Mouse (Mus musculus): Measurements from ENCODE around the gene Spred2.
"Not testable (repeated sequence)": the region's sequence is repeated elsewhere in the genome, so short reads cannot be mapped to it uniquely, and the experiment has no call there.

Spred2 gene

DNA sequence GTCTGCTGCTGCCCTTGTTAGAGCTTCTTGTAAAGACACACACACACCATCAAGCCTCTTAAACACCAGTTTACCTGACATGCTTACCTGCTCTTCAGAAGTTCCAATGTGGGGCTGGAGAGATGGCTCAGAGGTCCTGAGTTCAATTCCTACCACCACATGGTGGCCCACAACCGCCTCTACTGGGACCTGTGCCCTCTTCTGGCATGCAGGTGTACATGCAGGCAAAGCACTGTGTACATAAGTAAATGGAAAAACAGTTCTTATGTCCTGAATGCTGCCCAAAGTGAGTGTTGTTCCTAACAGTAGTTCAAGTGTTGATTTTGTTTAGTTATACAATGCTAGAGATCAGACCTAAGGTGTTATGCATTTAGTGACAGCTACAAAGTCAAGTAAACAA, 132.0 kb downstream of the Spred2 start:
- DNase-seq (ENCODE audit: low spot score in 2 of 2), result no peak

GRCm38 (mm10) chr11:20057429-20057828, 133.3 kb downstream of the Spred2 start:
- no peak for DNase-seq (ENCODE audit: low spot score in 2 of 2)

DNA sequence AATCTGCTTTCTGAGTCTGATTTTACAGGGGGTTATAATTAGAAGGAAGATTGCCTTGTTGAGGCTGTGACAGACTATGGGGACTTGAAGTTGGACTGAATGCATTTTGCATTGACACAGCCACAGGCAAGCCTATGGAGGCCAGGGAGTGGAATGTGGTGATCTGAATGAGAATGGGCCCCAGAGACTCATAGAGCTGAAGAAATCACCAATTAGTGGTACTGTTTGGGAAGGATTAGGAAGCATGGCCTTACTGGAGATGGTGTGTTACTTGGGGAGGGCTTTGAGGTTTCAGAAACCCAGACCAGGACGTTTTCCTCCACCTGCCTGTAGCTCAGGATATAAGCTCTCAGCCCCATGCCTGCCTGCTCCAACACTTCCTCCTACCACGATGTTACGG, 135.6 kb downstream of the Spred2 start:
- no peak for DNase-seq (ENCODE audit: low spot score in 2 of 2)

DNA sequence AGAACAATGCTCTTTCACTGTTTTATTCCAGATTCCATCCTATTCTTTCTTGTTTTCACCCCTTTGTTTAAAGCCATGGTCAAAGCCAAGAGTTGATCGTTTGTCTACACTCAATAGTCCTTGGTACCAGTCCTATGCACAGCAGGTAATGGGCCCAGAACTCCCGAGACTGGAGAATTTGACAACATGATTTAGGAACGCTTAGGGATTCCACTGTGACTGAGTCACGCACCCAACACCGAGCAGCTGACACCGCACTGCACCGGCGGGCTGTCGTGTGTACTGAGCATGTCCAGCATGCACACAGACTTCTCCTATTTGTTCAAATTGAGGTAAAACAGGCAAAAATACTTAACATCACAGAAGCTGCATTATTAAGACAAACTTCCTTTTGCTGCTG, 138.6 kb downstream of the Spred2 start:
- not testable (repeated sequence) for DNase-seq (ENCODE audit: low spot score in 2 of 2)

DNA sequence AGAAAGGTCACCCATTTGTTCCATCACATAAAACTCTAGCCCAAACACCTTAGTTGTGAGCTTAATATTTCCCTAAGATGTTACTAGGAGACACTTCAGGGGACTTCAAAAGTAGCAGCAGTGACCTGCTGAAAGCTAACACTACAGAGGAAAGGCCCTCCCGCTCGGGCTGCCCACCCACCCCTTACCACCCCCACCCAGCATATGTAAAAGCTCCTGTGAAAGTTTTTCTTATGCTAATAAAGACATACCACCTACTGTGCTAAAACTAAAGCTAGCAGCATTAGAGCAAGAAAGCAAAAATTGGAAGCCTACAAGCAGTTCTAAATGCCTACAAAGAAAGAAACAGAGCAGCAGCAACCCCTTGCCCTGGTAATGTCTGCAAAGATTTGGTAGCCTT, 139.9 kb downstream of the Spred2 start:
- DNase-seq (ENCODE audit: low spot score in 2 of 2), result not testable (repeated sequence)

- DNase-seq (ENCODE audit: low spot score in 2 of 2), result no peak
Observed at GRCm38 (mm10) chr11:20064926-20065325, 140.8 kb downstream of the Spred2 start.

DNA sequence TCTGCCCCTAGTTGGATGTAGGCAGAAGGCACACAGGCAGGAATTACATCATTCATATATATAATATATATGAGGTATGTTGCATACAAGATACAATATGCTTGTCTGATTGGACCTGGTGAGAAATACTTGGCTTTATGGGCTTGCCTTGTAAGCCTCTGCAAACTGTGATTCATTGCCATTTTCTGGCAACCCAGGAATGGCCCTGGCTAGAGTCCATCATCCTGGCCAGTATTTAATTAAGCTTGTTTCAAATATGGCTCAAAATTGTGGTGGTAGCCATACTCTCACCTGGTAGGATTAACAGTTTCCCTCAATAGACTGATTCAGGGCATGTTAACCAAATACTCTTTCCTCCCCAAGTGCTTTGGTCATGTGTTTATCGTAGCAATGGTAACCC, 141.9 kb downstream of the Spred2 start:
- DNase-seq (ENCODE audit: low spot score in 2 of 2), result no peak

DNA sequence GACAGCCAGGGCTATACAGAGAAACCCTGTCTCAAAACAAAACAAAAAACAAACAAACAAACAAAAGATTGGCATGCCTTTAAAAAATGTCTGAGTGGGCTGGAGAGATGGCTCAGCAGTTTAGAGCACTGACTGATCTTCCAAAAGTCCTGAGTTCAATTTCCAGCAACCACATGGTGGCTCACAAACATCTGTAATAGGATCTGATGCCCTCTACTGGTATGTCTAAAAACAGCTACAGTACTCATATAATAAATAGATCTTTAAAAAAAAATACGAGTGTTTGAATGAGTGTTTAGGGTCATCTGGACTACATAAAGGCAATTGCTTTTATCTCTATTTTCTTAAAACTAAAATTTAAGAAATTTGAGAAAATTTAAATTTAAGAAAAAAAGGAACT, 143.3 kb downstream of the Spred2 start:
- no peak for DNase-seq (ENCODE audit: low spot score in 2 of 2)

GRCm38 (mm10) chr11:20068346-20069004, 144.3 kb downstream of the Spred2 start:
- DNase-seq (ENCODE audit: low spot score in 2 of 2), result no peak

DNA sequence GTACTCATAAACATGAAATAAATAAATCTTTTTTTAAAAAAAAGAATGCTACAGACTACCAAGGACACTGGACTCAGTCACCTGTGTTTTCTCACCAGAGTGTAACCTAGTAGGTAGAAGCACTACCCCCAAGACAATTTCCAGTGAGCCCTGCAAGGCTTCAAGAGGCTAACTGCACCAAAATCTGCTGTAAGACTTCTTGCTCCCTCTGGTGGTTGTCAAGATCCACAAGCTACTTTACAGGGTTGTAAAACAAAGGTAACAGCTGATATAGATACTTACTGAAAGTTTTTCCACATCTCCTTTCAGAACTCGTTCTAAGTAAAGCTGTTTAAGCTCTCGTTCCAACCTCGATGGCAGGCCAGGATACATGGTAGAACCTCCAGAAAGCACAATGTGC, 148.0 kb downstream of the Spred2 start:
- DNase-seq (ENCODE audit: low spot score in 2 of 2), result no peak

DNA sequence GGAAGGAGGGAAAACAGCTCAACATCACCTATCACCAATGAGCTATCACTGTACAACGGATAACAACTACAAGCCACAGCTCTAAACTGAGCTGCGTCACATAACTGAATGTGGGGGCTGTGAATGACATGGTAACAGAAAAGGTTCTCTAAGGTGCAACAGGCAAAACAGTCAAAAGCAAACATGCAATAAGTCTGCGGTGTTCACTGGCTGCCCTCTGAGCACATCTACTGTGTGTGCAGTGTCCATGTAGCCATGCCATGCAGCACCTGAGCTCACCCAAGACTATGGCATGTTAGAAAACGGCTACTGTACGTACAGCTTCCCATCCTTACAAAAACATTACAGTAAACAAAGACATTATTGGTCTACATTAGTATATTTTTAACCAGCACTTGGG, 148.7 kb downstream of the Spred2 start:
- no peak for DNase-seq (ENCODE audit: low spot score in 2 of 2)

Measured in cerebellum, postnatal 4 days (tissue).